Mouse (Mus musculus) erythroblast, embryonic 14.5 days (primary cell): ENCODE data around the gene Smim6.

Source experiments
- GATA1 ChIP-seq: IDR thresholded peaks from 2 replicates; pipeline ENCODE4 v1.6.1; 2012; ENCODE audit warnings: low read length, inconsistent platforms, mixed read lengths
- TAL1 ChIP-seq: IDR thresholded peaks from 3 replicates; pipeline ENCODE4 v1.6.1; 2012; ENCODE audit warnings: low read length, inconsistent platforms, mixed read lengths

DNA sequence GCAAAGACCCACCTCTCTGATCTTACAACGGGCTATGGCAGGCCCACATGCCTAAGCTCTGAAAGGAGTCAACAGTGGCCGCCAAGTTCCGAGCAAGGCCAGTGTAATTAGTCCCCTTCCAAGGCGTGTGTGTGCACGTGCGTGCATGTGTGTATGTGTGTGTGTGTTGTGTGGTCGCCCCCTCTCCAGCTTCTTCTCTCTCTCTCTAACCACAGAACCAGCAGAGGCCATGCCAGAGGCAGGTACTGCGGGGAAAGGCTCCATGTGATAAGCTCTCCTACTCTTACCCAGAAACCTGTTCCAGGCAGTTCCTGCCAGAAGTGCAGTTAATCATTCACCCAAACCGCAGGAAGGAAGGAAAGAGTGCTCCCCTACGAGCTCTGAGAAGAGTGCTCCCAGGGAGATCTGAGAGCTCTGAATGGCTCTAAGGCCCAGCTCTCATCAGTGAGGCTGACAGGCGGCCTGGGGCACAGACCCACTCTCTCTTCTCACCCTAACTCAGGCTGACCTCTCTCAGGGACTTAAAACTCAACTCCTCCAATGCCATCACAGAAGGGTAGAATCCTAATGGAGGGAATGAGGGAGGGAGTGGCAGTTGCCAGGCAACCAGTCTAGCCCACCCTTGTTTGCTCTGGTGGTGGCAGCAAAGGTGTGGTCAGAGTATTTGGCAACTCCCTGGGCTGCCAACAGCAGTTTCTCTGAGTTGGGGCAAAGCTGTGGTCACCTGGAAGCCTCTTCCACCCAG, at the start of gene Smim6:
- TF ChIP-seq GATA1 (no peak), TAL1 (no peak)
